Comparison of ENCODE assay signal across 17 mouse cellular contexts in the genomic region with DNA sequence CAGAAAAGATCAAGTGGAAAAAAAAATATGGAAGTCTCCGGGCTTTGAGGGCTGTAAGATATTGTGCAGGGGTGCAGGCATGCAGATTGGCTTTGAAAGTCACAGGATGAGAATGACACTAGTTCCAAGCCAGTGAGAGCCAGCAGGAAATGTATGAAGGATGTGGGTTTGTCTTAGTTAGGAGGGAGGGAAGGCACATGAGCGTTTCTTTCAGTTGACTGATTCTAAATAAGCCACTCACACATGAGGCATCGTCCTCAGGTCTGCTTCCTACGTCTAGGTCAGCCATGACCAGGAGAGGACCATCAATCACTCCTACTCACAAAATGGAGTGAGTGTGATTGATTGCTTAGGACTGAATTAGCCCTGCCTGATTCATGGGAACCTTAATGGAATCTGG.
DNase-seq lines count a peak whose midpoint lies in the region; ATAC-seq lines count a peak whose summit lies in the region.
"Had no signal": no experiment of that assay in that cellular context is flagged by ENCODE, and none has a peak within 500 bp of the region (broad histone marks: within the 10 kb centered on the region; RNA-seq: fewer than 3 reads in every experiment).

No protein-coding gene starts in this region.

- no peak overlapping the region for H3K4me2 ChIP-seq in heart, embryonic 15.5 days
- H3K4me2 ChIP-seq in hindbrain, embryonic 13.5 days: peak overlapping the region; percentile 6; the same call in 1 of the 2 replicates
- H3K4me2 ChIP-seq: embryonic facial prominence, embryonic 15.5 days; liver, embryonic 13.5 days; midbrain, embryonic 12.5 days had no signal

- no peak for DNase-seq in heart, postnatal 10 days
- DNase-seq in spleen, postnatal 36 days (ENCODE audit: low spot score in 2 of 2): peak; percentile 5 to 8
- DNase-seq in spleen, postnatal 10 days (ENCODE audit: low spot score in 2 of 2): no peak
- no peak for DNase-seq in retina, embryonic 14.5 days (ENCODE audit: low spot score)
- no peak for DNase-seq in layer of hippocampus, postnatal 36 days
- DNase-seq: adrenal gland, postnatal 36 days; cerebellum, postnatal 25 days; kidney, adult 11 months; liver, embryonic 13.5 days; lung, postnatal 14 days had no signal

- 37% methylated on average over 4 of the region's 4 CpGs for WGBS in heart, embryonic 15.5 days
- 15% methylated on average over 4 of the region's 4 CpGs for WGBS in hindbrain, embryonic 13.5 days

- no peaks in the 10 kb centered on the region for H3K27me3 ChIP-seq in heart, embryonic 15.5 days
- H3K27me3 ChIP-seq in hindbrain, embryonic 13.5 days: no peaks in the 10 kb centered on the region
- H3K27me3 ChIP-seq: embryonic facial prominence, embryonic 15.5 days; liver, embryonic 13.5 days; midbrain, embryonic 12.5 days had no signal

- intact Hi-C loops in heart, postnatal 10 days (cut with DNase I): no loop called here

- peaks cover 10% of the 10 kb centered on the region; the same call in 1 of the 2 replicates for H3K4me1 ChIP-seq in heart, embryonic 15.5 days (replicated peaks)
- H3K4me1 ChIP-seq in hindbrain, embryonic 13.5 days (replicated peaks): peaks cover 8% of the 10 kb centered on the region
- H3K4me1 ChIP-seq: embryonic facial prominence, embryonic 15.5 days; liver, embryonic 13.5 days had no signal

- 0 out of 2 replicates have a peak overlapping the region, but pooled peaks have one; percentile 20 for H3K27ac ChIP-seq in heart, embryonic 15.5 days
- H3K27ac ChIP-seq in hindbrain, embryonic 13.5 days: no peak overlapping the region
- H3K27ac ChIP-seq: embryonic facial prominence, embryonic 15.5 days; liver, embryonic 13.5 days; midbrain, embryonic 12.5 days had no signal

- H3K4me3 ChIP-seq in heart, embryonic 15.5 days: no peak overlapping the region
- no peak overlapping the region for H3K4me3 ChIP-seq in hindbrain, embryonic 13.5 days
- H3K4me3 ChIP-seq: embryonic facial prominence, embryonic 15.5 days; liver, embryonic 13.5 days; midbrain, embryonic 12.5 days had no signal

- no peak for ATAC-seq in heart, embryonic 15.5 days (replicated peaks; ENCODE audit: insufficient number of reproducible peaks, insufficient read depth, low FRiP score, low read depth)
- no peak; the same call in 1 of the 2 replicates for ATAC-seq in hindbrain, embryonic 13.5 days (ENCODE audit: low FRiP score)
- ATAC-seq: activated CD4-positive, CD25-positive, alpha-beta regulatory T cell, adult 4 months; CD4-positive, CD25-positive, alpha-beta regulatory T cell, adult 4 months; forebrain, embryonic 14.5 days had no signal

- H3K9ac ChIP-seq in heart, embryonic 15.5 days: no peak overlapping the region
- no peak overlapping the region for H3K9ac ChIP-seq in hindbrain, embryonic 13.5 days
- H3K9ac ChIP-seq: embryonic facial prominence, embryonic 15.5 days; liver, embryonic 13.5 days; midbrain, embryonic 12.5 days had no signal

- H3K36me3 ChIP-seq in heart, embryonic 15.5 days: no peaks in the 10 kb centered on the region
- H3K36me3 ChIP-seq in hindbrain, embryonic 13.5 days: no peaks in the 10 kb centered on the region
- H3K36me3 ChIP-seq: embryonic facial prominence, embryonic 15.5 days; liver, embryonic 13.5 days; midbrain, embryonic 12.5 days had no signal

- H3K9me3 ChIP-seq in heart, embryonic 15.5 days (replicated peaks): no peaks in the 10 kb centered on the region
- H3K9me3 ChIP-seq in hindbrain, embryonic 13.5 days: no peaks in the 10 kb centered on the region
- H3K9me3 ChIP-seq: embryonic facial prominence, embryonic 15.5 days; liver, embryonic 13.5 days; midbrain, embryonic 12.5 days had no signal

Comparison
In these comparisons a context has a peak if more than half of its experiments do, and no peak if none do; other contexts are left out.
1. DNase-seq: peak in spleen, postnatal 36 days (2 of 2); none in heart, postnatal 10 days (0 of 2), spleen, postnatal 10 days (0 of 2), retina, embryonic 14.5 days (single experiment) and layer of hippocampus, postnatal 36 days (0 of 2).